Mouse (Mus musculus) stomach, embryonic 16.5 days (tissue): ENCODE measurements around the gene Vegfb. TPM values are rescaled to one million over a fixed set of nuclear protein-coding genes. Genes with fewer than 3 reads are reported as not detected.

Experiments
- polyA plus RNA-seq: library from polyadenylated mRNA; unstranded; fragments of >200 nt; fragmentation: Nextera tagmentation; extraction: Ambion mirVana; gene quantifications from 2 replicates; pipeline ENCODE4 v1.2.1, GENCODE M21; 2015

Vegfb gene
- polyA plus RNA-seq, 1 experiment from 2014 or later = 19.7 TPM

Other genes with a start within 250 kb of the Vegfb start
- 35.5 and 39.6 TPM in 2 replicates for gene Rps6ka4, start 147.0 kb downstream of the Vegfb start, polyA plus RNA-seq
- gene Ccdc88b, start 129.4 kb downstream of the Vegfb start, polyA plus RNA-seq = 1.1 and 1.3 TPM in 2 replicates
- 111 and 122 TPM in 2 replicates for gene Trmt112, start 78.0 kb downstream of the Vegfb start, polyA plus RNA-seq
- gene Prdx5, start 77.5 kb downstream of the Vegfb start, polyA plus RNA-seq = 291 and 307 TPM in 2 replicates
- 17.8 and 18.0 TPM in 2 replicates for gene Esrra, start 65.8 kb downstream of the Vegfb start, polyA plus RNA-seq
- 1.8 and 2.8 TPM in 2 replicates for gene Catsperz, start 62.3 kb downstream of the Vegfb start, polyA plus RNA-seq
- gene Kcnk4, start 53.1 kb downstream of the Vegfb start, polyA plus RNA-seq = 0.68 and 0.79 TPM in 2 replicates
- gene Bad, start 45.8 kb downstream of the Vegfb start, polyA plus RNA-seq = 87.1 and 89.0 TPM in 2 replicates
- gene Gpr137, start 45.2 kb downstream of the Vegfb start, polyA plus RNA-seq = 20.2 and 22.1 TPM in 2 replicates
- gene Ppp1r14b, start 12.7 kb downstream of the Vegfb start, polyA plus RNA-seq = 53.7 and 70.6 TPM in 2 replicates
- gene Plcb3, start 11.2 kb downstream of the Vegfb start, polyA plus RNA-seq = 61.7 and 65.4 TPM in 2 replicates
- 153 and 158 TPM in 2 replicates for gene Fkbp2, start 7.2 kb downstream of the Vegfb start, polyA plus RNA-seq
- gene Dnajc4, start 4.9 kb upstream of the Vegfb start, polyA plus RNA-seq = 28.8 TPM in 2 replicates
- 22.9 and 26.6 TPM in 2 replicates for gene Nudt22, start 8.5 kb upstream of the Vegfb start, polyA plus RNA-seq
- 10.7 and 12.0 TPM in 2 replicates for gene Trpt1, start 8.5 kb upstream of the Vegfb start, polyA plus RNA-seq
- gene Fermt3, start 31.8 kb upstream of the Vegfb start, polyA plus RNA-seq = 17.3 and 18.4 TPM in 2 replicates
- 198 and 202 TPM in 2 replicates for gene Stip1, start 52.3 kb upstream of the Vegfb start, polyA plus RNA-seq
- gene Macrod1, start 69.2 kb upstream of the Vegfb start, polyA plus RNA-seq = 10.0 and 14.0 TPM in 2 replicates
- 3.4 and 3.6 TPM in 2 replicates for gene Flrt1, start 118.1 kb upstream of the Vegfb start, polyA plus RNA-seq
- gene Otub1, start 218.7 kb upstream of the Vegfb start, polyA plus RNA-seq = 157 and 169 TPM in 2 replicates
- gene Cox8a, start 230.0 kb upstream of the Vegfb start, polyA plus RNA-seq = 986 and 1,009 TPM in 2 replicates